Mouse (Mus musculus) heart, adult 2 months (tissue): ENCODE measurements at regions not wholly inside any gene's neighbourhood (a gene's known extent, or its start where the extent isn't known, plus 50 kb on each side); places are given as distances from the start of the nearest gene placed in this dataset.
A peak's percentile ranks its signal among the peaks of the same experiment; 100 is the strongest.

Experiments used
- DNase-seq, 2 experiments: peaks; one replicate each; pipeline ENCODE4 v3.0.0; 2021
- H3K27ac ChIP-seq: fragments of 200-600 bp; 2 replicates; pipeline ENCODE4 v1.8.1; 2022
- H3K27me3 ChIP-seq: fragments of 200-500 bp; 2 replicates; pipeline ENCODE4 v1.6.1; 2012; ENCODE audit warnings: mild to moderate bottlenecking, low read length, inconsistent platforms, mixed read lengths; ENCODE audit not compliant: control insufficient read depth, insufficient read depth
- H3K36me3 ChIP-seq: fragments of 200-500 bp; 2 replicates; pipeline ENCODE4 v1.6.1; 2012; ENCODE audit warnings: low read length, inconsistent platforms; ENCODE audit not compliant: control insufficient read depth, insufficient read depth
- H3K4me1 ChIP-seq: fragments of 200-500 bp; 2 replicates; pipeline ENCODE4 v1.6.1; 2011; ENCODE audit warnings: low read length; ENCODE audit not compliant: control insufficient read depth, insufficient read depth
- H3K4me3 ChIP-seq: fragments of 200-600 bp; 2 replicates; pipeline ENCODE4 v1.8.1; 2022
- H3K79me2 ChIP-seq: fragments of 200-500 bp; replicated peaks from 2 replicates; pipeline ENCODE4 v1.6.1; 2012; ENCODE audit warnings: mild to moderate bottlenecking, inconsistent platforms, low read length, moderate library complexity, mixed read lengths; ENCODE audit not compliant: control insufficient read depth, insufficient read depth
- H3K9ac ChIP-seq: fragments of 200-500 bp; 2 replicates; pipeline ENCODE4 v1.6.1; 2012; ENCODE audit warnings: low read depth, mild to moderate bottlenecking, control low read depth, inconsistent platforms, low read length, mixed read lengths
- CTCF ChIP-seq: fragments of 200-600 bp; IDR thresholded peaks from 2 replicates; pipeline ENCODE4 v1.8.1; 2022; ENCODE audit warnings: antibody characterized with exemption, mild to moderate bottlenecking, moderate library complexity
- EP300 ChIP-seq: fragments of 200-500 bp; IDR thresholded peaks from 2 replicates; pipeline ENCODE4 v1.6.1; 2011; ENCODE audit warnings: low read depth, low read length, control low read depth; ENCODE audit not compliant: insufficient read depth
- POLR2A ChIP-seq: fragments of 200-500 bp; IDR thresholded peaks from 2 replicates; pipeline ENCODE4 v1.6.1; 2011; ENCODE audit warnings: mild to moderate bottlenecking, low read depth, low read length, control low read depth; ENCODE audit not compliant: insufficient read depth
- WGBS: fragments of 180-500 bp; shearing (Covaris S2); methylation state at CpG from one replicate; pipeline ENCODE4 v1.1.7; 2018; 5-methylcytosine and 5-hydroxymethylcytosine counted together
- intact Hi-C: fragments of 180-260 bp; cut with DNase I; formaldehyde crosslinking; loops from one replicate; pipeline ENCODE4 v1.15.1; 2025

- WGBS, result 48% methylated on average over 3 of the region's 3 CpGs
- H3K4me3 ChIP-seq, result no peak overlapping the region
- no peak for TF ChIP-seq POLR2A
- no peak for TF ChIP-seq CTCF
- TF ChIP-seq EP300, result no peak
- no peaks in the 10 kb centered on the region; the same call in 1 of the 2 replicates for H3K4me1 ChIP-seq
- H3K79me2 ChIP-seq, result no peaks in the 10 kb centered on the region
- intact Hi-C loops, result no loop called here
- no peaks in the 10 kb centered on the region for H3K27me3 ChIP-seq
- no peaks in the 10 kb centered on the region for H3K36me3 ChIP-seq
- DNase-seq, result peak; percentile 23 to 30
- H3K9ac ChIP-seq, result no peak overlapping the region
- no peak overlapping the region; the same call in 1 of the 2 replicates for H3K27ac ChIP-seq
Measured at GRCm38 (mm10) chr15:3671169-3671568, 87.9 kb upstream of the Ghr start.

GRCm38 (mm10) chr15:3669411-3669810 is 86.1 kb upstream of the Ghr start:
- WGBS, result 87% methylated on average over 1 of the region's 1 CpGs
- intact Hi-C loops, result no loop called here

GRCm38 (mm10) chr15:3668863-3669262 is 85.6 kb upstream of the Ghr start:
- TF ChIP-seq EP300 (no peak), POLR2A (no peak), CTCF (no peak)
- no peak overlapping the region for H3K4me3 ChIP-seq
- no peak overlapping the region for H3K9ac ChIP-seq
- H3K79me2 ChIP-seq, result no peaks in the 10 kb centered on the region
- intact Hi-C loops, result no loop called here
- H3K27me3 ChIP-seq, result no peaks in the 10 kb centered on the region
- H3K4me1 ChIP-seq, result no peaks in the 10 kb centered on the region; the same call in 1 of the 2 replicates
- no peak for DNase-seq
- 97% methylated on average over 2 of the region's 2 CpGs for WGBS
- H3K36me3 ChIP-seq, result no peaks in the 10 kb centered on the region
- no peak overlapping the region for H3K27ac ChIP-seq

More at GRCm38 (mm10) chr15:3669411-3669810, 86.1 kb upstream of the Ghr start:
- no peak overlapping the region for H3K4me3 ChIP-seq
- DNase-seq, result no peak
- H3K36me3 ChIP-seq, result no peaks in the 10 kb centered on the region
- no peak overlapping the region for H3K9ac ChIP-seq
- H3K4me1 ChIP-seq, result no peaks in the 10 kb centered on the region; the same call in 1 of the 2 replicates
- no peak for TF ChIP-seq CTCF
- no peak for TF ChIP-seq POLR2A
- no peak for TF ChIP-seq EP300
- H3K79me2 ChIP-seq, result no peaks in the 10 kb centered on the region
- H3K27me3 ChIP-seq, result no peaks in the 10 kb centered on the region
- H3K27ac ChIP-seq, result no peak overlapping the region

DNA sequence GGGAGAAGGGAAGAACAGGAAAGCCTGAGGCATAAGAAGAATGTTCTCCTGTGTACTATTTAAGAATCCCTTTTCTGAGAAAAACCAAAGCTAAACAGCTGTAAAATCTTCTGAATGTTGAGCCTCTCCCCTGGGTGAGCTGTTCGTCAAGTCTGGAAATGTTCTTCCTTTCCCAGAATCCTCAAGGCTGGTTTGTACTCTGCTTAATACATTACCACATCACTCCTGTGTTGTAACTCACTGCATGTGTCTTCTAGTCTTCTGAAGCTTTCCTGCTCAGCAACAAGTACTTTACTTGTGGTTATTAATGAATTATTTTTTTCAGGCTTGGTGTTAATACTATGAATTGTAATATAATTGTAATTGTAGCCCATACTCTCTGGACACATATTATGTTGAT is 65.4 kb upstream of the Ghr start:
- H3K9ac ChIP-seq, result no peak overlapping the region
- intact Hi-C loops, result no loop called here
- H3K4me1 ChIP-seq, result no peaks in the 10 kb centered on the region
- WGBS, result 58% methylated on average over 1 of the region's 1 CpGs
- H3K4me3 ChIP-seq, result no peak overlapping the region
- no peak overlapping the region for H3K27ac ChIP-seq
- no peak for TF ChIP-seq CTCF
- no peak for TF ChIP-seq EP300
- TF ChIP-seq POLR2A, result no peak
- DNase-seq, result no peak
- H3K27me3 ChIP-seq, result no peaks in the 10 kb centered on the region
- no peaks in the 10 kb centered on the region for H3K79me2 ChIP-seq
- H3K36me3 ChIP-seq, result no peaks in the 10 kb centered on the region

GRCm38 (mm10) chr15:3640091-3640490 is 56.8 kb upstream of the Ghr start:
- intact Hi-C loops, result no loop called here
- Histone ChIP-seq H3K27ac (no peak overlapping the region), H3K79me2 (no peaks in the 10 kb centered on the region), H3K9ac (no peak overlapping the region), H3K4me1 (no peaks in the 10 kb centered on the region; the same call in 1 of the 2 replicates), H3K36me3 (no peaks in the 10 kb centered on the region), H3K27me3 (no peaks in the 10 kb centered on the region), H3K4me3 (no peak overlapping the region)
- DNase-seq, result no peak
- TF ChIP-seq EP300 (no peak), CTCF (no peak)
- 57% methylated on average over 5 of the region's 5 CpGs for WGBS
